Mouse (Mus musculus) hindbrain, postnatal 0 days (tissue): ENCODE measurements around the gene Treml4. TPM values are rescaled to one million over a fixed set of nuclear protein-coding genes. Genes with fewer than 3 reads are reported as not detected.

ENCODE experiments used
- ATAC-seq: fragments of 200-750 bp; cut with Nextera tagmentation; 2 replicates; pipeline ENCODE4 v1.8.0; 2017; ENCODE audit warnings: mild to moderate bottlenecking, moderate TSS enrichment, moderate library complexity
- DNase-seq: peaks from one replicate; pipeline ENCODE4 v3.0.0-alpha.2; 2015; ENCODE audit warnings: low spot score
- H3K27ac ChIP-seq: fragments of 300-500 bp; sonication (generic); 2 replicates; pipeline ENCODE4 v1.5.1; 2014; ENCODE audit warnings: mild to moderate bottlenecking
- H3K27me3 ChIP-seq: fragments of 300-500 bp; sonication (generic); 2 replicates; pipeline ENCODE4 v1.6.1; 2014; ENCODE audit warnings: low read length, mixed read lengths; ENCODE audit not compliant: insufficient read depth
- H3K36me3 ChIP-seq: fragments of 300-500 bp; sonication (generic); 2 replicates; pipeline ENCODE4 v1.6.1; 2014; ENCODE audit warnings: low read length, mixed read lengths; ENCODE audit not compliant: insufficient read depth
- H3K4me1 ChIP-seq: fragments of 300-500 bp; sonication (generic); 2 replicates; pipeline ENCODE4 v1.6.1; 2014; ENCODE audit warnings: antibody characterized with exemption, low read length, mixed read lengths; ENCODE audit not compliant: insufficient read depth
- H3K4me2 ChIP-seq: fragments of 300-500 bp; sonication (generic); 2 replicates; pipeline ENCODE4 v1.6.1; 2014; ENCODE audit warnings: low read depth, mild to moderate bottlenecking, low read length, moderate library complexity, mixed read lengths
- H3K4me3 ChIP-seq: fragments of 300-500 bp; sonication (generic); 2 replicates; pipeline ENCODE4 v1.5.1; 2014; ENCODE audit warnings: low read length
- H3K9ac ChIP-seq: fragments of 300-500 bp; sonication (generic); replicated peaks from 2 replicates; pipeline ENCODE4 v1.6.1; 2014; ENCODE audit warnings: mild to moderate bottlenecking, low read length, moderate library complexity, mixed read lengths
- H3K9me3 ChIP-seq: fragments of 300-500 bp; sonication (generic); 2 replicates; pipeline ENCODE4 v1.6.1; 2016; ENCODE audit warnings: low read length, mixed read lengths
- CTCF ChIP-seq: IDR thresholded peaks from 2 replicates; pipeline ENCODE4 v1.5.1; 2016; ENCODE audit warnings: antibody characterized with exemption, control low read depth, low read depth
- whole genome bisulfite sequencing: fragments of 180-500 bp; shearing (Covaris S2); extraction: QIAGEN DNeasy Blood & Tissue Kit; methylation state at CpG from one replicate; pipeline ENCODE4 v1.1.7; 2014; 5-methylcytosine and 5-hydroxymethylcytosine counted together
- polyA plus RNA-seq: library from polyadenylated mRNA; unstranded; fragments of >200 nt; fragmentation: Nextera tagmentation; extraction: Ambion mirVana; gene quantifications from 2 replicates; pipeline ENCODE4 v1.2.1, GENCODE M21; 2015
- total RNA-seq: library from RNA; depleted of rRNA; stranded (reverse); fragments of >200 nt; gene quantifications from 2 replicates; pipeline ENCODE4 v1.2.3, GENCODE M21; 2014; rRNA removed

The Treml4 gene
- total and polyA plus RNA-seq, 2 experiments from 2014 or later: 0.19 TPM; not detected in 1

DNA sequence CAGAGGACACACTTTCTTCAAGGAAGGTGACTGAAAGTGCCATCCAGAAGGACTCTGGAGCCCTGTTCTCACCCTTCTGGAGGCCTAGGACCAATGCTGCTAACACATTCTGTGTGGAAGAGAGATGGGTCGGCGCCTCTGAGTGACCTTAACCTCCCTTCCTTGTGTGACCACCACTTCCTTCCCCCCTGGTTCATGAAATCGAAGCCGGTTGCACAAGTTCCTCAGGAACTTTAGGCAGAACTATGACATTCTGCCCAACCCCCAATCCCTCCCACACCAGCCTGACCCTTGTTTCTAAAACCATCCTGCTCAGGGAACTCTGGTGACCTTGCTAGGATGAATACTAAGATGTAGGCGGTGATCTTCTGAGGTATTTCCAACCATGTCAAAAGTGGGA is 60.2 kb downstream of the Treml4 start:
- DNase-seq: no peak
- H3K4me2 ChIP-seq: no peak overlapping the region
- 88% methylated on average over 5 of the region's 5 CpGs for WGBS
- H3K27ac ChIP-seq: no peak overlapping the region
- no peaks in the 10 kb centered on the region for H3K4me1 ChIP-seq
- no peak overlapping the region for H3K4me3 ChIP-seq
- no peaks in the 10 kb centered on the region for H3K9me3 ChIP-seq
- TF ChIP-seq CTCF: no peak
- ATAC-seq: no peak
- H3K36me3 ChIP-seq: no peaks in the 10 kb centered on the region
- H3K9ac ChIP-seq: no peak overlapping the region
- H3K27me3 ChIP-seq: no peaks in the 10 kb centered on the region

Other genes starting within 250 kb of the Treml4 start
- gene 1700122O11Rik, start 226.0 kb upstream of the Treml4 start, total RNA-seq: not detected in 2 replicates
- gene 1700122O11Rik, start 226.0 kb upstream of the Treml4 start, polyA plus RNA-seq: not detected in 2 replicates
- not detected in 2 replicates for gene 1700067P10Rik, start 175.0 kb upstream of the Treml4 start, total RNA-seq
- 0.16 TPM in 1 of 2 replicates, not detected in the other for gene 1700067P10Rik, start 175.0 kb upstream of the Treml4 start, polyA plus RNA-seq
- not detected in 2 replicates for gene 9830107B12Rik, start 118.0 kb upstream of the Treml4 start, total RNA-seq
- gene 9830107B12Rik, start 118.0 kb upstream of the Treml4 start, polyA plus RNA-seq: not detected in 2 replicates
- not detected in 2 replicates for gene A530064D06Rik, start 97.0 kb upstream of the Treml4 start, total RNA-seq
- not detected in 2 replicates for gene A530064D06Rik, start 97.0 kb upstream of the Treml4 start, polyA plus RNA-seq
- gene Trem1, start 31.5 kb upstream of the Treml4 start, total RNA-seq: not detected in 2 replicates
- gene Trem1, start 31.5 kb upstream of the Treml4 start, polyA plus RNA-seq: 0.09 TPM in 1 of 2 replicates, not detected in the other
- not detected in 2 replicates for gene Trem3, start 16.5 kb upstream of the Treml4 start, total RNA-seq
- not detected in 2 replicates for gene Trem3, start 16.5 kb upstream of the Treml4 start, polyA plus RNA-seq
- gene Treml2, start 35.2 kb downstream of the Treml4 start, total RNA-seq: 0.11 and 1.8 TPM in 2 replicates
- 0.08 and 0.09 TPM in 2 replicates for gene Treml2, start 35.2 kb downstream of the Treml4 start, polyA plus RNA-seq
- 0.05 TPM in 1 of 2 replicates, not detected in the other for gene B430306N03Rik, start 51.8 kb downstream of the Treml4 start, total RNA-seq
- gene B430306N03Rik, start 51.8 kb downstream of the Treml4 start, polyA plus RNA-seq: not detected in 2 replicates
- 14.5 and 18.0 TPM in 2 replicates for gene Trem2, start 82.1 kb downstream of the Treml4 start, total RNA-seq
- gene Trem2, start 82.1 kb downstream of the Treml4 start, polyA plus RNA-seq: 9.0 and 9.4 TPM in 2 replicates
- 1.6 TPM in 1 of 2 replicates, not detected in the other for gene Treml1, start 95.6 kb downstream of the Treml4 start, total RNA-seq
- not detected in 2 replicates for gene Treml1, start 95.6 kb downstream of the Treml4 start, polyA plus RNA-seq
- gene Nfya, start 145.6 kb downstream of the Treml4 start, total RNA-seq: 29.0 and 39.7 TPM in 2 replicates
- 3.5 and 5.0 TPM in 2 replicates for gene Nfya, start 145.6 kb downstream of the Treml4 start, polyA plus RNA-seq
- gene Oard1, start 145.7 kb downstream of the Treml4 start, total RNA-seq: 9.9 and 10.2 TPM in 2 replicates
- gene Oard1, start 145.7 kb downstream of the Treml4 start, polyA plus RNA-seq: 34.4 and 36.7 TPM in 2 replicates
- 0.78 and 1.2 TPM in 2 replicates for gene Apobec2, start 168.6 kb downstream of the Treml4 start, total RNA-seq
- gene Apobec2, start 168.6 kb downstream of the Treml4 start, polyA plus RNA-seq: 1.1 and 1.2 TPM in 2 replicates
- 0.22 and 2.0 TPM in 2 replicates for gene Tspo2, start 187.2 kb downstream of the Treml4 start, total RNA-seq
- 0.58 and 0.90 TPM in 2 replicates for gene Tspo2, start 187.2 kb downstream of the Treml4 start, polyA plus RNA-seq
- gene Unc5cl, start 190.6 kb downstream of the Treml4 start, total RNA-seq: 0.26 TPM in 1 of 2 replicates, not detected in the other
- gene Unc5cl, start 190.6 kb downstream of the Treml4 start, polyA plus RNA-seq: 0.13 and 0.32 TPM in 2 replicates